Comparison of ENCODE assay signal across 8 mouse cellular contexts in genomic region chr6:124414150-124414926, GRCm38 (mm10). TPM values are rescaled to one million over a fixed set of nuclear protein-coding genes. Genes with fewer than 3 reads are reported as not detected.
A peak's percentile ranks its signal among the peaks of the same experiment; 100 is the strongest.
DNase-seq lines count a peak whose midpoint lies in the region; ATAC-seq and TF ChIP-seq lines count a peak whose summit lies in the region.

No protein-coding gene starts in this region.

- peaks cover 19% of the 10 kb centered on the region for H3K36me3 ChIP-seq in forebrain, embryonic 12.5 days (replicated peaks)
- H3K36me3 ChIP-seq in hindbrain, embryonic 12.5 days: peaks cover 13% of the 10 kb centered on the region; the same call in 1 of the 2 replicates

- peak overlapping the region; percentile 82 for H3K4me3 ChIP-seq in left cerebral cortex, adult 2 months
- peak overlapping the region; percentile 93 for H3K4me3 ChIP-seq in forebrain, embryonic 12.5 days (replicated peaks)
- H3K4me3 ChIP-seq in hindbrain, embryonic 12.5 days: peak overlapping the region; percentile 92

- peaks cover 16% of the 10 kb centered on the region for H3K4me1 ChIP-seq in forebrain, embryonic 12.5 days
- peaks cover 14% of the 10 kb centered on the region for H3K4me1 ChIP-seq in hindbrain, embryonic 12.5 days

- peak overlapping the region; percentile 70 for H3K4me2 ChIP-seq in forebrain, embryonic 12.5 days
- H3K4me2 ChIP-seq in hindbrain, embryonic 12.5 days (replicated peaks): peak overlapping the region; percentile 72

- under 1% methylated on average over 45 of the region's 45 CpGs for WGBS in forebrain, embryonic 12.5 days
- WGBS in hindbrain, embryonic 12.5 days: 3% methylated on average over 38 of the region's 45 CpGs

- H3K27me3 ChIP-seq in forebrain, embryonic 12.5 days: no peaks in the 10 kb centered on the region
- no peaks in the 10 kb centered on the region for H3K27me3 ChIP-seq in hindbrain, embryonic 12.5 days

- H3K27ac ChIP-seq in left cerebral cortex, adult 2 months: peak overlapping the region; percentile 94
- H3K27ac ChIP-seq in forebrain, embryonic 12.5 days: peak overlapping the region; percentile 78
- H3K27ac ChIP-seq in hindbrain, embryonic 12.5 days: peak overlapping the region; percentile 78

- peak in 1 of 2 experiments; percentile 45 for DNase-seq in left cerebral cortex, adult 2 months (ENCODE audit: extremely low spot score in 1 of 2, low spot score in 2 of 2)
- DNase-seq in left cerebral cortex, adult 11 months (ENCODE audit: low spot score): no peak
- DNase-seq in left cerebral cortex, postnatal 36 days (ENCODE audit: low spot score in 2 of 2): peak; percentile 59 to 62
- peak; percentile 42 for DNase-seq in spleen, adult 12 weeks (ENCODE audit: low spot score)

- ATAC-seq in cerebellum, adult (ENCODE audit: insufficient number of reproducible peaks, low FRiP score, low TSS enrichment): peak; percentile 16; the same call in 1 of the 2 replicates
- peak; percentile 64 for ATAC-seq in forebrain, embryonic 12.5 days (ENCODE audit: low FRiP score)
- ATAC-seq in hindbrain, embryonic 12.5 days (ENCODE audit: low FRiP score): peak; percentile 77
- ATAC-seq in megakaryocyte-erythroid progenitor cell, adult 5-6 weeks (replicated peaks; ENCODE audit: low FRiP score, low TSS enrichment, poor library complexity, severe bottlenecking): peak; percentile 56

- H3K9me3 ChIP-seq in forebrain, embryonic 12.5 days: no peaks in the 10 kb centered on the region
- no peaks in the 10 kb centered on the region for H3K9me3 ChIP-seq in hindbrain, embryonic 12.5 days (replicated peaks)

- intact Hi-C loops in left cerebral cortex, adult 2 months (cut with DNase I): loop anchor here (2.0 kb wide), 1 partner anchor 50 kb away; the partner anchor contains the start of gene Clstn3
- intact Hi-C loops in left cerebral cortex, postnatal 36 days (cut with DNase I): no loop called here

- TF ChIP-seq CTCF in left cerebral cortex, adult 2 months (IDR thresholded peaks at IDR 0.05): no peak

- peak overlapping the region; percentile 83 for H3K9ac ChIP-seq in forebrain, embryonic 12.5 days
- peak overlapping the region; percentile 85 for H3K9ac ChIP-seq in hindbrain, embryonic 12.5 days

RNA-seq across cellular contexts. Expression of gene Pex5, which starts 0.5 kb away (rescaled TPM):
- 10 to 100 TPM; 65.7 to 65.9 TPM for total RNA-seq in left cerebral cortex, adult 2 months (2021)
- polyA plus RNA-seq in forebrain, embryonic 12.5 days (2016; fragmentation: Nextera tagmentation; extraction: Ambion mirVana): 65.9 and 66.0 TPM in 2 replicates
- polyA plus RNA-seq in hindbrain, embryonic 12.5 days (2016; fragmentation: Nextera tagmentation; extraction: Ambion mirVana): 68.0 and 68.3 TPM in 2 replicates
- 10 to 100 TPM; 60.9 to 67.5 TPM for total RNA-seq in left cerebral cortex, postnatal 36 days (2021)
- 38.9 and 54.0 TPM in 2 replicates for total RNA-seq in megakaryocyte-erythroid progenitor cell, adult 5-6 weeks (2014; fragmentation: Nextera tagmentation)
- total RNA-seq in megakaryocyte-erythroid progenitor cell, adult 5-6 weeks (2017): 25.7 and 33.0 TPM in 2 replicates

RNA-seq across cellular contexts. Expression of gene Clstn3, which starts 50.3 kb away (rescaled TPM):
- 100 to 1,000 TPM; 393 to 399 TPM for total RNA-seq in left cerebral cortex, adult 2 months (2021)
- polyA plus RNA-seq in forebrain, embryonic 12.5 days (2016; fragmentation: Nextera tagmentation; extraction: Ambion mirVana): 25.9 and 27.3 TPM in 2 replicates
- 36.9 and 40.5 TPM in 2 replicates for polyA plus RNA-seq in hindbrain, embryonic 12.5 days (2016; fragmentation: Nextera tagmentation; extraction: Ambion mirVana)
- total RNA-seq in left cerebral cortex, postnatal 36 days (2021): 100 to 1,000 TPM; 362 to 401 TPM
- 11.5 and 18.4 TPM in 2 replicates for total RNA-seq in megakaryocyte-erythroid progenitor cell, adult 5-6 weeks (2014; fragmentation: Nextera tagmentation)
- total RNA-seq in megakaryocyte-erythroid progenitor cell, adult 5-6 weeks (2017): 7.5 and 19.9 TPM in 2 replicates

Comparison
In these comparisons a context has a peak if more than half of its experiments do, and no peak if none do; other contexts are left out.
1. ATAC-seq: peak in every context shown above with its lines; median percentile 77 in hindbrain, embryonic 12.5 days; 64 in forebrain, embryonic 12.5 days; 56 in megakaryocyte-erythroid progenitor cell, adult 5-6 weeks; 16 in cerebellum, adult.
2. RNA of gene Clstn3, which starts 50.3 kb away (total RNA-seq): 362 to 401 TPM in left cerebral cortex, postnatal 36 days and 393 to 399 TPM in left cerebral cortex, adult 2 months; 7.5 to 19.9 TPM in megakaryocyte-erythroid progenitor cell, adult 5-6 weeks; every median in the first group is over 10 times any median in the second.
3. Peak in every context shown above with its lines, with median percentiles within 50 percentile points of each other: H3K27ac ChIP-seq and H3K4me3 ChIP-seq.